Mouse (Mus musculus) layer of hippocampus, adult 18-20 months (tissue): ENCODE measurements around the gene Nlk. TPM values are rescaled to one million over a fixed set of nuclear protein-coding genes. Genes with fewer than 3 reads are reported as not detected.
A peak's percentile ranks its signal among the peaks of the same experiment; 100 is the strongest.
"Not testable (repeated sequence)": the region's sequence is repeated elsewhere in the genome, so short reads cannot be mapped to it uniquely, and the experiment has no call there.

Experiments
- DNase-seq, 2 experiments: peaks; one replicate each; pipeline ENCODE4 v3.0.0; 2022; ENCODE audit warnings: low spot score in 2 of 2
- total RNA-seq, 2 experiments: library from RNA; stranded (reverse); gene quantifications; 2 replicates each; pipeline ENCODE4 v1.2.3; 2021

Nlk gene
- total RNA-seq, 2 experiments from 2014 or later, result 41.8 to 42.0 TPM

GRCm38 (mm10) chr11:78600051-78600450 is 97.1 kb downstream of the Nlk start:
- no peak for DNase-seq

- no peak for DNase-seq
Measured at GRCm38 (mm10) chr11:78598763-78599415, 98.3 kb downstream of the Nlk start.

DNA sequence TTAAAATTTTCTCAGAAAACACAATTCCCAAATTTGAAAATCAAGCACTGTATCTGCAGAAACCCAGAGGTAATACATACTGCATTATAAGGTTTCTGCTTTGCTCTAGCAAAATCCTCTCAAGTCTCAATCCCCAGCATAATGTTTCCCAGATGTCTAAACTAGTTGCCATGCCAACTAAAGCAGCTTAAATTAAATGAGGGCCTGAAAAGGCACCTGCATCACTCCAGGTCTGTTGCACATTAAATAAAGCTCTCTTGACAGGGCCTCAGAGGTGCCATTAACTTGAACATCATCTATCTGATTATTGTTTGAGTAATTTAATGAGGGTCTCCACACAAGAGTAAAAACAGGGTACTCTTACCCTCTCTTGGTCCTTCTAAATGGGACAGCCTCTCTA is 100.4 kb downstream of the Nlk start:
- DNase-seq, result peak in 1 of 2 experiments; percentile 18

DNA sequence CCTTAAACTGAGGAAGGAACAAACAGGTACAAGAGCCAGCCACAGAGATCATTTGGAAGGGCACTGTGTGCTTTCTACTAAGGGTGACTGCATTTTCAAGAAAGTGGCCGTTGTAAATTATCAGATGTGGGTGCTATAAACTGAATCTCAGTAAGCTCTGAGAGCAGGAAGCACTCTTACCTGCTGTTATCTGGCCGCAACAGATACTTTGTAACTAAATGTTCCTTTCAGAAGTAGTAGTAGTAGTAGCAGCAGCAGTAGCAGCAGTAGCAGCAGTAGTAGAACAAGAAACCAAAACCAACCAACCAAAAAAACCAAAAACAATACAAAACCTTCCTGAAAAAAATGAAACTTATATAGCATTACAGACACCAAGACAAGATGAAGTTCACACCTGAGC is 101.4 kb downstream of the Nlk start:
- no peak for DNase-seq

GRCm38 (mm10) chr11:78594271-78594964 is 102.8 kb downstream of the Nlk start:
- no peak for DNase-seq

- not testable (repeated sequence) for DNase-seq
Measured at GRCm38 (mm10) chr11:78587677-78588076, 109.5 kb downstream of the Nlk start.

DNA sequence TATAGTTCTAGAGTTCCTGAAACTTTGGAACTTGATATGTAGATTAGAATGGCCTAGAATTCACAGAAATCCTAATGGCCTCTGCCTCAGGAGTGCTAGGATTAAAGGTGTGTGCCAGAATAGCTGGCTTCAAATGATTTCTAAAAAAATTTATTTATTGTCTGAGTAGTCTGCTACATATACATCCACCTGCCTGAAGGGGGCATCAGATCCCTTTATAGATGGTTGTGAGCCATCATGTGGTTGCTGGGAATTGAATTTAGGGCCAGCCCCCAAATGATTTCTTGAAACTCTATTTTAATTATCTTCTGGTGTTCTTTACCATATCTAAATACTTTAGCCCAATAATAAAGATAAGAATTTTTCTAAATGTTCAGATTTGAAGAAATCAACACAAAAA is 111.1 kb downstream of the Nlk start:
- no peak for DNase-seq

GRCm38 (mm10) chr11:78582848-78583247 is 114.3 kb downstream of the Nlk start:
- no peak for DNase-seq

GRCm38 (mm10) chr11:78574975-78575374 is 122.2 kb downstream of the Nlk start:
- no peak for DNase-seq

- DNase-seq, result no peak
Measured at GRCm38 (mm10) chr11:78574536-78574935, 122.6 kb downstream of the Nlk start.

DNA sequence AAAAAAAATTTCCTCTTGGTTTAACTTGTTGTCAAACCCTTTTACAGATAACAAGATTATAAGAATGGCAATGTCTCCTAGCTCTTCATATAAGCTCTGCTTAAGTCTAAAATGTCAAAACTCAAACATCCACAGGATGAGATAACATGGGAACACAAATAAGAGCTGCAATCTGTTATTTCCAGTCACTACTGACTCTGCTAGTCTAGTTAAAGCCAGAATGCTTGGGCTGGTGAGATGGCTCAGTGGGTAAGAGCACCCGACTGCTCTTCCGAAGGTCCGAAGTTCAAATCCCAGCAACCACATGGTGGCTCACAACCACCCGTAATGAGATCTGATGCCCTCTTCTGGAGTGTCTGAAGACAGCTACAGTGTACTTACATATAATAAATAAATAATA is 123.1 kb downstream of the Nlk start:
- DNase-seq, result not testable (repeated sequence)

GRCm38 (mm10) chr11:78571854-78572253 is 125.3 kb downstream of the Nlk start:
- DNase-seq, result no peak

- DNase-seq, result peak; percentile 56 to 82
Measured at GRCm38 (mm10) chr11:78571441-78571840, 125.7 kb downstream of the Nlk start.

DNA sequence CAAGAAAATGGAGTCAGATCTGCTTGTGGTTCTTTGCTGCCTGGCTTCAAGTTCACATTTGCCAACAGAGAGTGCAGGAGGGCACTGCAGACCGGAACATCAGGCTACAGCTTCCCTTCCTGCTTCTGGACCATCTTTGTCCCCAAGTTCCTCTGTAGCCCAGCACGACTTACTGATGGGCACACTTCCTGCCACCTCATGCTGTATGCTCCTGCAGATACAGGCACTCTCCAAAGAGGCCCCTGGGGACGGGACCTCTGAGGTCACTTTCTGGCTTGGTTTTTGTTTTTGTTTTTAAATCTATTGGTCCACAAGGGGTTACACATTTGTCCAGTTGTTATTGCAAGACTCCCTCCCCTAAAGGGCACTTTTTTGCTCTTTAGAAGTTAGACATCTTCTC is 127.4 kb downstream of the Nlk start:
- DNase-seq, result no peak

DNA sequence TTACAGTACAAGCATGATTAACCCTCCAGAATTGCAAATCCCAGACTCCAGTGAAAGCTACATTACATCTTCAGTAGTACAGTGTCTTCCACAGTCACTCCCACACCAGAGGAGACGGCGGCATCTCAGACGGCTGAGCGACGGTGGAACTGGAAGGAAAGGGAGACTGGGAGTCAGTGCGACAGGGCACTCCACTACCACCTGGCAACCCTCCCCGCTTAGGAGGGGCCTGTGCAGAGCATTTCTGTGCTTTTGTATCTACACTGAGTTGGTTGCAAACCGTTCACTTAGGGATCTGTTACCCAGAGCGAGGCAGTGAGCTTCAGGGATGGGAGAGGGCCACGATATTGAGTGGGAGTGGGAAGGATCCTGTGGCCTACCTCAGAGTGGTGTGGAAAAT is 128.3 kb downstream of the Nlk start:
- no peak for DNase-seq

DNA sequence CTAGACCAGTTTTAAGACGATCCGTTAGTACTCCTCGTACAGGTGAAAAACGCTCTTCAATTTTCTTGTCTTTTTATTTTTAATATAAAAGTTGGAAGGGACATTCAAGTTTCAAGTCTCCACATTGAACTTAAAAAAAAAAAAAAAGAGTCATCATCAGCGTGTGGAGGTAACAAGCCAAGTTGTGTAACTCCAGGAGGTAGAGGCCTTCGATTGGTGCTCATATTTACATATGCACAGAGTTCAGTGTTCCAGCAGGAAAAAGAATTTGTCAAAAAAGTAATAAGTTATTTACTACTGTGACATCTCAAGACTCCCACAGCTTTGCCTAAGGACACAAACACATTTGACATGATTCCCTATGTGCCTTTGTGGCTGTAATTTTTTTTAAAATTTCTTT is 129.6 kb downstream of the Nlk start:
- no peak for DNase-seq

- DNase-seq, result no peak
Measured at GRCm38 (mm10) chr11:78566775-78567174, 130.4 kb downstream of the Nlk start.

DNA sequence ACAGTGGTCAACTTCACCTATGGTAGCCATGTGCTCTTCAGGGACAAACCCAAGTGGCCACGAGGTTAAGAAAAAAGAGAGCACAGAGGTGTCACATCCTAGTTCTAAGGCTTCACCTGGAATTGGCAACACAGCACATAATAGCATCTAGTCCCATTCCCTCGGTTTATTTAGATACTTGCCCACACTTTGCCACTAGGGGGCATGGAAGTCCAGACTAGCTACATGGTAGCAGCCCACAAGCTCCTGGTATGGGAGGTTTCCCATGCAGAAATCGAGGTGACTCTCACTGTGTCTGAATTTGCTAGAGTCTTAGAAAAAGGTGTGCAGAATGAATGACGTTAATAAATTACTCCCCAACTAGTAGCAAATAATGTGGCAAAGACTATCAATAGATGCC is 136.7 kb downstream of the Nlk start:
- peak; percentile 47 to 85 for DNase-seq

DNA sequence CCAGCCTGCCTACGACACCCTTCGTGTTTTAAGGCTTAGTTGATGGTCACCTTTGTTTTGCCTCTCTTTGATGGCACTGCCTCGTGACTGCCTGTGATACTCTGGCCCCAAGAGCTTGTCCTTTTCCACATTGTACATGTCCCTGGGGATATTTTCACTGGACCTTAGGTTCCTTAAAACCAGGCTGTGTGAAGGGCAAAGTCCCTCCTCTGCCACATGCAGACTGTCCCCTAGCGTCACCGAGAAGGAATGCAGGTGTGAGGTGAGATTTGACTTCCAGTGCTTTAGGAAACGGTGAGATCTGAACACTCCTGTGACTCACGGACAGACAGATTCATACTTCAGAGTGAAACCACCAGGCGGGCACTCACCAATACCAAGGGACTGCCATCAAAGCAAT is 139.9 kb downstream of the Nlk start:
- DNase-seq, result no peak

- DNase-seq, result no peak
Measured at GRCm38 (mm10) chr11:78556070-78556469, 141.1 kb downstream of the Nlk start.

GRCm38 (mm10) chr11:78555623-78556022 is 141.6 kb downstream of the Nlk start:
- DNase-seq, result no peak

- no peak for DNase-seq
Measured at GRCm38 (mm10) chr11:78551059-78551398, 146.1 kb downstream of the Nlk start.
